8 mouse cellular contexts compared by ENCODE assay signal in genomic region chr15:26308629-26309230, GRCm38 (mm10). TPM values are rescaled to one million over a fixed set of nuclear protein-coding genes. Genes with fewer than 3 reads are reported as not detected.
DNase-seq lines count a peak whose midpoint lies in the region; ATAC-seq and TF ChIP-seq lines count a peak whose summit lies in the region.

March11 (plus strand) TSS chr15:26309048.

- TF ChIP-seq CTCF in kidney, adult 2 months (conservative IDR thresholded peaks at IDR 0.05; ENCODE audit: insufficient read depth, insufficient read length, low read depth, low read length) = no peak

- no peak for TF ChIP-seq POLR2A in kidney, adult 2 months (IDR thresholded peaks at IDR 0.05; ENCODE audit: low read depth, low read length)

- peaks cover 7% of the 10 kb centered on the region for H3K27me3 ChIP-seq in kidney, adult 2 months (replicated peaks; ENCODE audit: control insufficient read depth, insufficient read depth, low read length)
- no peaks in the 10 kb centered on the region for H3K27me3 ChIP-seq in hindbrain, embryonic 14.5 days (ENCODE audit: control insufficient read depth, insufficient read depth, low read length)
- 0 out of 2 replicates have a peak, but pooled peaks cover 2% of the 10 kb centered on the region for H3K27me3 ChIP-seq in neural tube, embryonic 14.5 days (ENCODE audit: control insufficient read depth, insufficient read depth, low read length)

- WGBS in kidney, adult 2 months = under 1% methylated on average over 56 of the region's 56 CpGs
- under 1% methylated on average over 53 of the region's 56 CpGs for WGBS in hindbrain, embryonic 14.5 days
- WGBS in neural tube, embryonic 14.5 days = under 1% methylated on average over 46 of the region's 56 CpGs

- no peaks in the 10 kb centered on the region for H3K36me3 ChIP-seq in kidney, adult 2 months (ENCODE audit: control insufficient read depth, insufficient read depth, low read length)
- 0 out of 2 replicates have a peak, but pooled peaks cover 4% of the 10 kb centered on the region for H3K36me3 ChIP-seq in hindbrain, embryonic 14.5 days (replicated peaks; ENCODE audit: control insufficient read depth, insufficient read depth)
- H3K36me3 ChIP-seq in neural tube, embryonic 14.5 days (ENCODE audit: control insufficient read depth, insufficient read depth, low read length) = no peaks in the 10 kb centered on the region

- 0 out of 2 replicates have a peak, but pooled peaks have one; percentile 39 for ATAC-seq in erythroid progenitor cell, adult 5-6 weeks (replicated peaks; ENCODE audit: low FRiP score, poor library complexity, severe bottlenecking)
- peak; percentile 96 for ATAC-seq in hindbrain, embryonic 14.5 days (ENCODE audit: low FRiP score)
- peak; percentile 95 for ATAC-seq in neural tube, embryonic 14.5 days (ENCODE audit: low read depth)

- DNase-seq in kidney, adult 2 months = no peak
- DNase-seq in kidney, adult 9 months = no peak
- peak; percentile 84 for DNase-seq in brain, adult 2 months (ENCODE audit: low read depth, low spot score)
- peak; percentile 80 for DNase-seq in hindbrain, embryonic 14.5 days (ENCODE audit: low spot score)
- DNase-seq in left cerebral cortex, postnatal 4 days = peak; percentile 79
- no peak for DNase-seq in spleen, postnatal 10 days (ENCODE audit: low spot score in 2 of 2)

- intact Hi-C loops in left cerebral cortex, postnatal 4 days (cut with DNase I) = loop anchor here (5.0 kb wide), 1 partner anchor 311 kb away; no protein-coding TSS in a partner anchor

- H3K27ac ChIP-seq in kidney, adult 2 months (ENCODE audit: insufficient read depth, low read depth, low read length) = no peak within 1 kb of the TSS
- peak within 1 kb of the TSS; percentile 96 for H3K27ac ChIP-seq in hindbrain, embryonic 14.5 days
- H3K27ac ChIP-seq in neural tube, embryonic 14.5 days (ENCODE audit: low read depth, low read length) = peak within 1 kb of the TSS; percentile 90

- H3K4me3 ChIP-seq in kidney, adult 2 months (ENCODE audit: insufficient read depth, low read depth, low read length) = peak within 1 kb of the TSS; percentile 14; the same call in 1 of the 2 replicates
- H3K4me3 ChIP-seq in hindbrain, embryonic 14.5 days (replicated peaks; ENCODE audit: low read length) = peak within 1 kb of the TSS; percentile 80
- peak within 1 kb of the TSS; percentile 72 for H3K4me3 ChIP-seq in neural tube, embryonic 14.5 days (ENCODE audit: low read depth, low read length)

- peak within 1 kb of the TSS; percentile 93 for H3K9ac ChIP-seq in hindbrain, embryonic 14.5 days
- peak within 1 kb of the TSS; percentile 76 for H3K9ac ChIP-seq in neural tube, embryonic 14.5 days (replicated peaks; ENCODE audit: low read depth, low read length)

- H3K4me2 ChIP-seq in hindbrain, embryonic 14.5 days (replicated peaks) = peak within 1 kb of the TSS; percentile 86
- H3K4me2 ChIP-seq in neural tube, embryonic 14.5 days (ENCODE audit: low read depth, low read length) = peak within 1 kb of the TSS; percentile 85

- H3K9me3 ChIP-seq in hindbrain, embryonic 14.5 days (ENCODE audit: control insufficient read depth, low read length) = no peaks in the 10 kb centered on the region
- H3K9me3 ChIP-seq in neural tube, embryonic 14.5 days (ENCODE audit: control insufficient read depth, low read length) = no peaks in the 10 kb centered on the region

- H3K4me1 ChIP-seq in kidney, adult 2 months (ENCODE audit: control insufficient read depth, insufficient read depth, low read length) = no peaks in the 10 kb centered on the region
- H3K4me1 ChIP-seq in hindbrain, embryonic 14.5 days (replicated peaks; ENCODE audit: control insufficient read depth, insufficient read depth, low read length) = peaks cover 8% of the 10 kb centered on the region
- H3K4me1 ChIP-seq in neural tube, embryonic 14.5 days (ENCODE audit: control insufficient read depth, insufficient read depth, low read length) = no peaks in the 10 kb centered on the region

RNA-seq across cellular contexts. Expression of gene March11, which starts in this region (rescaled TPM):
- polyA plus RNA-seq in kidney, adult 2 months (2012; rRNA removed) = 0.13 and 0.24 TPM in 2 replicates
- not detected in 2 replicates for total RNA-seq in erythroid progenitor cell, adult 5-6 weeks (2015; ENCODE audit: low replicate concordance)
- total RNA-seq in erythroid progenitor cell, adult 5-6 weeks (2017; ENCODE audit: low replicate concordance) = not detected in 2 replicates
- 12.0 and 16.9 TPM in 2 replicates for polyA plus RNA-seq in hindbrain, embryonic 14.5 days (2014; fragmentation: Nextera tagmentation; extraction: Ambion mirVana)
- total RNA-seq in left cerebral cortex, postnatal 4 days (2021) = 10 to 100 TPM; 14.0 to 15.8 TPM
- 14.5 and 16.1 TPM in 2 replicates for polyA plus RNA-seq in neural tube, embryonic 14.5 days (2014; fragmentation: Nextera tagmentation; extraction: Ambion mirVana)

Comparison
In these comparisons a context has a peak if more than half of its experiments do, and no peak if none do; other contexts are left out.
1. RNA of gene March11 (total RNA-seq): 14.0 to 15.8 TPM in left cerebral cortex, postnatal 4 days; not detected in erythroid progenitor cell, adult 5-6 weeks; every median in the first group is over 10 times any median in the second.
2. RNA of gene March11 (polyA plus RNA-seq): 12.0 to 16.9 TPM in hindbrain, embryonic 14.5 days and 14.5 to 16.1 TPM in neural tube, embryonic 14.5 days; 0.13 to 0.24 TPM in kidney, adult 2 months; every median in the first group is over 10 times any median in the second.
3. Peak in ATAC-seq in erythroid progenitor cell, adult 5-6 weeks; RNA of the gene not detected or under 1 TPM.
4. DNase-seq: peak in brain, adult 2 months (single experiment), hindbrain, embryonic 14.5 days (single experiment) and left cerebral cortex, postnatal 4 days (single experiment); none in kidney, adult 2 months (single experiment), kidney, adult 9 months (single experiment) and spleen, postnatal 10 days (0 of 2).
5. H3K4me3 ChIP-seq: peak in every context shown above with its lines; median percentile 80 in hindbrain, embryonic 14.5 days; 72 in neural tube, embryonic 14.5 days; 14 in kidney, adult 2 months.
6. ATAC-seq: peak in every context shown above with its lines; median percentile 96 in hindbrain, embryonic 14.5 days; 95 in neural tube, embryonic 14.5 days; 39 in erythroid progenitor cell, adult 5-6 weeks.